Mouse (Mus musculus) C2C12 (cell line): Measurements from ENCODE around the gene Pld5. TPM values are rescaled to one million over a fixed set of nuclear protein-coding genes. Genes with fewer than 3 reads are reported as not detected.

Experiments used
- H3K27me3 ChIP-seq: one replicate; pipeline ENCODE4 v1.6.1; 2011; ENCODE audit not compliant: control insufficient read depth, insufficient read depth, insufficient read length
- H3K36me3 ChIP-seq: one replicate; pipeline ENCODE4 v1.6.1; 2011; ENCODE audit not compliant: control insufficient read depth, insufficient read depth
- H3K4me3 ChIP-seq: one replicate; pipeline ENCODE4 v1.5.1; 2011; ENCODE audit warnings: mild to moderate bottlenecking, control low read depth; ENCODE audit not compliant: poor library complexity, insufficient read depth, severe bottlenecking
- H3K79me2 ChIP-seq: one replicate; pipeline ENCODE4 v1.6.1; 2011; ENCODE audit not compliant: control insufficient read depth, insufficient read depth
- H3K79me3 ChIP-seq: one replicate; pipeline ENCODE4 v1.6.1; 2011; ENCODE audit warnings: low read depth, control low read depth
- H3ac ChIP-seq: one replicate; pipeline ENCODE3; 2011; ENCODE audit warnings: low read depth; ENCODE audit not compliant: control insufficient read depth, insufficient read length
- CEBPB ChIP-seq: IDR thresholded peaks from one replicate; pipeline ENCODE4 v1.6.1; 2011; ENCODE audit warnings: low read depth, mild to moderate bottlenecking, control low read depth, moderate library complexity
- CTCF ChIP-seq: IDR thresholded peaks from one replicate; pipeline ENCODE4 v1.5.1; 2011; ENCODE audit not compliant: control insufficient read depth, insufficient read depth, insufficient read length
- FOSL1 ChIP-seq: IDR thresholded peaks from one replicate; pipeline ENCODE4 v1.8.0; 2011; ENCODE audit warnings: mild to moderate bottlenecking, low read length; ENCODE audit not compliant: poor library complexity, insufficient read depth, severe bottlenecking
- MAX ChIP-seq: IDR thresholded peaks from one replicate; pipeline ENCODE4 v1.6.1; 2011; ENCODE audit warnings: mild to moderate bottlenecking, control low read depth
- MYOD1 ChIP-seq: IDR thresholded peaks from one replicate; pipeline ENCODE4 v1.6.1; 2011; ENCODE audit warnings: low read depth; ENCODE audit not compliant: control insufficient read depth, insufficient read length
- MYOG ChIP-seq: IDR thresholded peaks from one replicate; pipeline ENCODE4 v1.6.1; 2011; ENCODE audit not compliant: control insufficient read depth, insufficient read length; ENCODE audit errors: extremely low read depth
- USF1 ChIP-seq: IDR thresholded peaks from one replicate; pipeline ENCODE4 v1.6.1; 2011; ENCODE audit warnings: low read depth, mild to moderate bottlenecking, control low read depth, moderate library complexity
- polyA plus RNA-seq: library from polyadenylated mRNA; unstranded; fragments of >200 nt; fragmentation: generic; extraction: Trizol; gene quantifications from one replicate; pipeline ENCODE4 v1.2.1, GENCODE M21; 2012; ENCODE audit warnings: missing spikeins

Gene Pld5
- polyA plus RNA-seq, 1 experiment, result not detected

DNA sequence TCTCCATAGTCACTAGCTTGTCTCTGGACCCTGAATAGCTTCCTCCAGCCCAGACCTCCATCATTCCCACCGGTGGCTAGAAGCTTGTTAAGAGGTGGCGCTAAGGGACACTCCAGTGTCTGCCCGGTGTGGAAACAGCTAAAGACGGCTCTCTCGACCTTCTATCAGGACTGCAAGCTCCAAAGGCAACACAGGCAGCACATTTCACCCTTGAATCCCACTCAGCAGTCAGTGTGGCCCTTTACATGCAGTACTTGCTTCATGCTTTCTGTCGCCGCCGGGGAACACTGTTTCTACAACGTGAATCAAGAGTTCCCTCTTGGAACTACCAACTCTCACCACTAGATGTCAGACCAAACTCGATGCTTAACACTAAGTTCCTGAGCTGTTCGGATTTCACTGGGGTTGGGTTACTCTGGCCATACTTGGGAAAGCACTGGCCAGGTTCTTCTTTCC is 338.8 kb downstream of the Pld5 start:
- H3K79me2 ChIP-seq, result no peaks in the 10 kb centered on the region
- TF ChIP-seq CTCF, result no peak
- H3K4me3 ChIP-seq, result no peak overlapping the region
- H3ac ChIP-seq, result no peak overlapping the region
- H3K27me3 ChIP-seq, result peaks cover 18% of the 10 kb centered on the region
- no peaks in the 10 kb centered on the region for H3K79me3 ChIP-seq
- H3K36me3 ChIP-seq, result no peaks in the 10 kb centered on the region

DNA sequence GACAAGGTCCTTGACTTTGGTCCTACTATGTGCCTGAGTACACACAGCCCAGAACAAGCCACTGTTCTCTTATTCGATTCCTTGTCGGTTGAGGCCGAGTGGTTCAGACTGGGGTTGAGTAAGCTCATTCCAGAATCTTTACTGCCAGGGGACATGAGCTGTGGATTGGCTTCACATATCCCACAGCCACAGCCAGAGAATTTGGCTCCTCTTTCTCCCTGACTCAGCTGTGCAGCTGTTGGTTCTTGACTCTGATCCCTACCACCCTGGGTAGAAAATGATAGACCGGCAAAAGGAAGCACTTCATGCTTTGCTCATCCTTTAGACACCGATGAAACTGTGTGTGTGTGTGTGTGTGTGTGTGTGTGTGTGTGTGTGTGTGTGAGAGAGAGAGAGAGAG is 343.7 kb downstream of the Pld5 start:
- TF ChIP-seq FOSL1 (no peak), CEBPB (no peak), MAX (no peak), MYOD1 (no peak), MYOG (no peak), CTCF (no peak), USF1 (no peak)
- no peak overlapping the region for H3K4me3 ChIP-seq
- H3K27me3 ChIP-seq, result peaks cover 17% of the 10 kb centered on the region
- no peaks in the 10 kb centered on the region for H3K36me3 ChIP-seq
- H3K79me2 ChIP-seq, result no peaks in the 10 kb centered on the region
- H3ac ChIP-seq, result no peak overlapping the region
- H3K79me3 ChIP-seq, result no peaks in the 10 kb centered on the region

DNA sequence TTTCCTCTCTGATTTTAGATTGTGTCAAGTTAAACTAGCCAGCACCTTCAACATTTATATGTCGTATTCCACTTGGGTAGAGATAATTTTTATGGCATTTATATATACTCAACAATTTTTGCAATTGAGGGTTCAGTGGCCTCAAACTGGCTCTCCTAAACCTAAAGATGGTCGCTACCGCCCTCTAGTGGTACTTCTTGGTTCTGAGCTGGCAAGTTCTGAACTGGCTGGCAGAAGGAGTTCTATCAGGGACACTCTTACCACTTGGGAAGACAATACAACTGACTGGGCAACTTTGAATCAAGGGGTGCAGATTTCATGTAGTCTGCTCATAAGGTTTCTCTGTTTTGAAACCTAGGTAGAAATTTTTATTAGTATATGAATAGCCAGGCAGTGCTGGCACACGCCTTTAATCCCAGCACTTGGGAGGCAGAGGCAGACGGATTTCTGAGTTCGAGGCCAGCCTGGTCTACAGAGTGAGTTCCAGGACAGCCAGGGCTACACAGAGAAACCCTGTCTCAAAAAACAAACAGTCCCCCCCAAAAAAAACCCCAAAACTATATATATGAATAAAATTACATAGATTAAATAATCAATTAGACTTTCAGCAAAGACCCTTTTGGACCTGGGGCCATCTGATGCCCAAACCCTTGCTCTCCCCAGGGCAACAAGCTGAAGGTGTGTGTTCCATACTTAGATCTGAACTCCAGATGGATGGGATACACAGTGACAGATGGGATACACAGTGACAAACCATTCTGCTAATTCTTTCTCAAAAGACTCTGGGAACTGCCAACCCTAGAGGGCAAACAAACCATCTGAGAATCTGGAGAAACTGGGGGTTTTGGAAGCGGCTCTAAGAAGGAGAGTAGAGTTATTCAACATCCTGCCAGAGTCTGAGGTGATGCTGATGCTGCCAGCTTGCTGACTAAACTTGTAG is 351.0 kb downstream of the Pld5 start:
- H3K79me2 ChIP-seq, result no peaks in the 10 kb centered on the region
- H3K79me3 ChIP-seq, result no peaks in the 10 kb centered on the region
- no peak for TF ChIP-seq MYOD1
- TF ChIP-seq FOSL1, result no peak
- peak; percentile 24 for TF ChIP-seq CTCF
- no peaks in the 10 kb centered on the region for H3K36me3 ChIP-seq
- H3K4me3 ChIP-seq, result no peak overlapping the region
- no peak overlapping the region for H3ac ChIP-seq
- no peaks in the 10 kb centered on the region for H3K27me3 ChIP-seq

DNA sequence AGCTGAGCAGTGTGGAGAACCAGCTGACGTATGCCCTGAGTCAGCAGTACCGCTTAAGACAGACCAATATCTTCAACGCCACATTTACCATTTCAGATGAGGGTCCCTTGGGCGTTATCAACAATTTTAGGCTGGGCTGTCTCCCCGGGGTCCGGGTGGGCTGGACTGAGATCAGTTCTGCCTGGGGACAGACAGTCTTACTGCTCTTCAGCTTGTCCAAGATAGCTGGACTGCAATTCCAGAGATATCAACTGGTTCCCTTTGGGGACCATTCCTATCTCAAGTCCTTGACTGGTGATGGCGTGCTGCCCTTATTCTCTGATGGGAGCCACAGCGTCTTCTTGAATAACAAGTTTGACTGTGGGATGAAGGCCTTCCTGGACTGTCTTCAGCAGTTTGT is 354.0 kb downstream of the Pld5 start:
- Histone ChIP-seq H3K27me3 (no peaks in the 10 kb centered on the region), H3K4me3 (no peak overlapping the region), H3K79me2 (no peaks in the 10 kb centered on the region), H3K36me3 (no peaks in the 10 kb centered on the region), H3K79me3 (no peaks in the 10 kb centered on the region), H3ac (no peak overlapping the region)
- TF ChIP-seq CEBPB (no peak), MYOG (no peak), CTCF (no peak), MYOD1 (no peak), MAX (no peak), FOSL1 (no peak), USF1 (no peak)

DNA sequence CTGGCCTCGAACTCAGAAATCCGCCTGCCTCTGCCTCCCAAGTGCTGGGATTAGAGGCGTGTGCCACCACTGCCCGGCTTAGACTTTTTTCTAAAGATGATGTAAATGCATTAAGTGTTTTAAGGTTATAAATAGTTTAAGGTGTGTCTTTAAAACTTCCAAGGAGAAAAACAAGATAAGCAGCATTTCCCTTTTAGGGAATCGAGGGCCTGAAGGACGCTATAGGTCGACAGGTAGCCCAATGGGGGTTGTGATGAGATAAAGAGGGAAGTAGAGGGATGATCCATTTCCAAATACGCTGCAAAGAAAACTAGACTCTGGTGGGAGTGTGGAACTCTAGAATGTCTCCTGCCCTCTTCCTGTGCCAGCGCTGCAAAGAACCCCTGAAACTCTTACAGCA is 355.1 kb downstream of the Pld5 start, which contains the start of gene Gm38100:
Gene Gm38100, plus strand, starts transcription at position 301 of the 400 bp plus-strand sequence.
- Histone ChIP-seq H3ac (no peak within 1 kb of the TSS), H3K27me3 (no peaks in the 10 kb centered on the region), H3K79me3 (no peaks in the 10 kb centered on the region), H3K36me3 (no peaks in the 10 kb centered on the region), H3K4me3 (no peak within 1 kb of the TSS), H3K79me2 (no peaks in the 10 kb centered on the region)
- TF ChIP-seq CEBPB (no peak), MAX (no peak), MYOG (no peak), CTCF (no peak), MYOD1 (no peak), USF1 (no peak), FOSL1 (no peak)
